15 mouse cellular contexts compared by ENCODE assay signal in genomic region chr3:67144952-67145351, GRCm38 (mm10).
"Had no signal": no experiment of that assay in that cellular context is flagged by ENCODE, and none has a peak within 500 bp of the region (broad histone marks: within the 10 kb centered on the region; RNA-seq: fewer than 3 reads in every experiment).

No protein-coding gene starts in this region.

- ATAC-seq: liver, postnatal 0 days; lung, postnatal 0 days; midbrain, embryonic 13.5 days; midbrain, embryonic 15.5 days had no signal

- DNase-seq: liver, postnatal 0 days; lung, adult 2 months; lung, postnatal 14 days; lung, postnatal 36 days; retina, postnatal 1 day; right cerebral cortex, adult 18-20 months; right cerebral cortex, postnatal 25 days; right cerebral cortex, postnatal 4 days; spleen, adult 18-20 months; thymus, adult 18-20 months; thymus, postnatal 14 days; thymus, postnatal 36 days had no signal
